Mouse (Mus musculus) forebrain, embryonic 10.5 days (tissue): ENCODE measurements at regions not wholly inside any gene's neighbourhood (a gene's known extent, or its start where the extent isn't known, plus 50 kb on each side); places are given as distances from the start of the nearest gene placed in this dataset.
A peak's percentile ranks its signal among the peaks of the same experiment; 100 is the strongest.

Source experiments
- DNase-seq: peaks from one replicate; pipeline ENCODE4 v3.0.0-alpha.2; 2017; ENCODE audit warnings: low spot score; ENCODE audit errors: extremely low spot score
- H3K27ac ChIP-seq: fragments of 300-500 bp; sonication (generic); 2 replicates; pipeline ENCODE4 v1.5.1; 2016; ENCODE audit warnings: mild to moderate bottlenecking
- H3K27me3 ChIP-seq: fragments of 300-500 bp; sonication (generic); 2 replicates; pipeline ENCODE4 v1.6.1; 2016; ENCODE audit warnings: mild to moderate bottlenecking; ENCODE audit not compliant: poor library complexity, severe bottlenecking
- H3K36me3 ChIP-seq: fragments of 300-500 bp; sonication (generic); replicated peaks from 2 replicates; pipeline ENCODE4 v1.6.1; 2016; ENCODE audit warnings: mild to moderate bottlenecking, moderate library complexity
- H3K4me1 ChIP-seq: fragments of 300-500 bp; sonication (generic); 2 replicates; pipeline ENCODE4 v1.6.1; 2016
- H3K4me3 ChIP-seq: fragments of 300-500 bp; sonication (generic); 2 replicates; pipeline ENCODE4 v1.5.1; 2016; ENCODE audit warnings: mild to moderate bottlenecking, moderate library complexity
- H3K9me3 ChIP-seq: fragments of 300-500 bp; sonication (generic); 2 replicates; pipeline ENCODE4 v1.6.1; 2016; ENCODE audit warnings: mild to moderate bottlenecking, moderate library complexity
- WGBS: fragments of 180-500 bp; shearing (Covaris S2); methylation state at CpG from one replicate; pipeline ENCODE4 v1.1.7; 2016; 5-methylcytosine and 5-hydroxymethylcytosine counted together

- Histone ChIP-seq H3K4me1 (peaks cover 19% of the 10 kb centered on the region), H3K36me3 (no peaks in the 10 kb centered on the region), H3K27me3 (no peaks in the 10 kb centered on the region), H3K4me3 (no peak overlapping the region), H3K27ac (no peak overlapping the region), H3K9me3 (no peaks in the 10 kb centered on the region)
- DNase-seq, result no peak
- 42% methylated on average over 6 of the region's 6 CpGs for WGBS
Observed at GRCm38 (mm10) chr4:100705960-100706359, 70.5 kb upstream of the Cachd1 start.

GRCm38 (mm10) chr4:100707125-100707524 is 69.3 kb upstream of the Cachd1 start:
- Histone ChIP-seq H3K4me1 (peaks cover 19% of the 10 kb centered on the region), H3K4me3 (no peak overlapping the region), H3K9me3 (no peaks in the 10 kb centered on the region), H3K27ac (no peak overlapping the region), H3K36me3 (no peaks in the 10 kb centered on the region), H3K27me3 (no peaks in the 10 kb centered on the region)
- 78% methylated on average over 6 of the region's 6 CpGs for WGBS
- no peak for DNase-seq

DNA sequence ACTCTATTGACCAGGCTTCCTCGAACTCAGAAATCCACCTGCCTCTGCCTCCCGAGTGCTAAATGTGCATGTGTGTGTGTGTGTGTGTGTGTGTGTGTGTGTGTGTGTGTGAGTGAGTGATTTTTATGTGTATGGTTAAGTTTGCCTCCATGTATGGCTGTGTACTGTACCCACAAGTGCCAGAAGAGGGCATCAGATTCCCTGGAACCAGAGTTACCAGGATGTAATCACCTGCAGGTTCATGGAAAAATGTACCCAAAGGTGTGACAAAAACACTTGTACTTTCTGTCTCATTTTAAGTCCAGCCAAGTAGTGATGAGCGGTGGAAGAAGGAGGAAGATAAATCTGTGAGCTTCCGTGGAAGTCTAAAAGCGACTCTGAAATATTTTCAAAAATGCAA is 68.2 kb upstream of the Cachd1 start:
- H3K27ac ChIP-seq, result no peak overlapping the region
- no peaks in the 10 kb centered on the region for H3K27me3 ChIP-seq
- no peak overlapping the region for H3K4me3 ChIP-seq
- 90% methylated on average over 5 of the region's 5 CpGs for WGBS
- DNase-seq, result no peak
- H3K36me3 ChIP-seq, result no peaks in the 10 kb centered on the region
- H3K9me3 ChIP-seq, result no peaks in the 10 kb centered on the region
- H3K4me1 ChIP-seq, result peaks cover 19% of the 10 kb centered on the region

DNA sequence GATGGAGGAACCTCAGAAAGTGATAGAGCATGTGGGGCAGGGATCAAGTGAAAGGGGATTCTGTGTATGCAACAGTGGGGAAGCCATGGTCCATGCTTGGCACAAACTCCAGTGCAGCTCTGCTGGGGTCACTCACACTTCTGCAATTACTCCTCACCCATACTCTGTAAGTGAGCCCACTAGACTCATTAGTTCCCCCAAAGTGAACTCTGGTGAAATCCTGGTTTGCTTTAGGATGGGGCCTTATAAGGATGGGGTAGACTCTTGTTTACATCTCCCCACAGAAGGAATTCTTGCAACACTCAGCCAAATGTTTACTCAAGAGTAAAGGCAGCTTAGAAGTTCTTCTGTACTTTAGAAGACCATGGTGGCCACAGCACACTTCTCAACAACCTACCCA is 62.2 kb upstream of the Cachd1 start:
- H3K4me1 ChIP-seq, result 0 out of 2 replicates have a peak, but pooled peaks cover 3% of the 10 kb centered on the region
- H3K36me3 ChIP-seq, result no peaks in the 10 kb centered on the region
- peaks cover 6% of the 10 kb centered on the region; the same call in 1 of the 2 replicates for H3K9me3 ChIP-seq
- H3K27me3 ChIP-seq, result no peaks in the 10 kb centered on the region
- DNase-seq, result no peak
- no peak overlapping the region for H3K27ac ChIP-seq
- no peak overlapping the region for H3K4me3 ChIP-seq

- WGBS, result 92% methylated on average over 9 of the region's 9 CpGs
Observed at GRCm38 (mm10) chr4:100717601-100718000, 58.9 kb upstream of the Cachd1 start.

DNA sequence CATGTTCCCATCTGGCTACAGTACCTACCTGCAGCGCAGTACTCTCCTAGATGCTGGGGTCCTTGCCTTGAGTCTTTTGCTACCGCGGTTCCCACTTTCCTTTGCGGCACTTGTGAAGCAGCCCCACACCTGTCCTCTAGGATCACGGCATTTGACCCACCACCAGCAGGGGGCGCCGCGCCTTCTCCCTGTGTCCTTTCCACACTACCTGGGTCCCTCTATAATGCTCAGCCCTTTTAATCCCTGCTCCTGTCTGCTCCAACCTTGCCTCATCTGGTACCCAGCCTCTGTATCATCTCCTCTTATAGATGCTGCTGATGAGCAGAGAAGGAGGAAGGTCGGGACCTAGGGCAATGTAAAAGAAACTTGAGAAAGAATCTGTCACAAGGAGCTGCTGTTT is 53.9 kb upstream of the Cachd1 start:
- Histone ChIP-seq H3K9me3 (peaks cover 6% of the 10 kb centered on the region; the same call in 1 of the 2 replicates), H3K27me3 (peaks cover 4% of the 10 kb centered on the region), H3K4me1 (peaks cover 26% of the 10 kb centered on the region), H3K4me3 (no peak overlapping the region), H3K36me3 (no peaks in the 10 kb centered on the region), H3K27ac (no peak overlapping the region)
- WGBS, result 20% methylated on average over 9 of the region's 9 CpGs
- DNase-seq, result peak; percentile 49

More at GRCm38 (mm10) chr4:100717601-100718000, 58.9 kb upstream of the Cachd1 start:
- H3K27ac ChIP-seq, result no peak overlapping the region
- no peaks in the 10 kb centered on the region for H3K36me3 ChIP-seq
- peaks cover 6% of the 10 kb centered on the region; the same call in 1 of the 2 replicates for H3K9me3 ChIP-seq
- peaks cover 8% of the 10 kb centered on the region for H3K4me1 ChIP-seq
- DNase-seq, result no peak
- H3K27me3 ChIP-seq, result no peaks in the 10 kb centered on the region
- H3K4me3 ChIP-seq, result no peak overlapping the region

GRCm38 (mm10) chr4:100723053-100723452 is 53.4 kb upstream of the Cachd1 start:
- no peak overlapping the region for H3K27ac ChIP-seq
- DNase-seq, result no peak
- 47% methylated on average over 5 of the region's 5 CpGs for WGBS
- peaks cover 28% of the 10 kb centered on the region for H3K4me1 ChIP-seq
- no peaks in the 10 kb centered on the region for H3K36me3 ChIP-seq
- H3K4me3 ChIP-seq, result no peak overlapping the region
- peaks cover 4% of the 10 kb centered on the region for H3K27me3 ChIP-seq
- peaks cover 6% of the 10 kb centered on the region; the same call in 1 of the 2 replicates for H3K9me3 ChIP-seq

DNA sequence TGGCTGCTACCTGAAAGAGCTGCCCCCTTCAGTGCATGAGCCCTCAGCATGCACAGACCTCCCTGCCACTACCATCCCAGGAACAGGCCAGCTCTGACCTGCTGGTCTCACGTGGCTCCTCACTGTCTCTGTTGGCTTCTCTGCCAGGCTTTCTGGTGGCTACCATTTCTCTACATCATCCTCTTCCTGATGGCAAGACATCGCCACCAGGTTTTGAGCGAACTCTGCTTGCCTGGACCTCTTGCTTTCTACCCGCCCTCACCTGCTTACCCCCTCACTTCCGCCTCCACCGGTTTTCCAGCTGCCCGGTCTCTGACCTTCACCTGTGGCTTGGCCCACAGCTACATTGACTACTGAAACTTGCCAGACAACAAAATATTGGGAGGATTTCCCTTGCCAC is 50.7 kb upstream of the Cachd1 start:
- Histone ChIP-seq H3K36me3 (no peaks in the 10 kb centered on the region), H3K4me1 (peaks cover 30% of the 10 kb centered on the region), H3K27me3 (peaks cover 4% of the 10 kb centered on the region), H3K4me3 (no peak overlapping the region), H3K9me3 (no peaks in the 10 kb centered on the region), H3K27ac (peak overlapping the region; percentile 48)
- WGBS, result 93% methylated on average over 7 of the region's 7 CpGs
- no peak for DNase-seq

- 62% methylated on average over 6 of the region's 6 CpGs for WGBS
- H3K27ac ChIP-seq, result no peak overlapping the region
- no peaks in the 10 kb centered on the region for H3K36me3 ChIP-seq
- H3K4me3 ChIP-seq, result no peak overlapping the region
- no peak for DNase-seq
- no peaks in the 10 kb centered on the region for H3K9me3 ChIP-seq
- peaks cover 4% of the 10 kb centered on the region for H3K27me3 ChIP-seq
- peaks cover 30% of the 10 kb centered on the region for H3K4me1 ChIP-seq
Observed at GRCm38 (mm10) chr4:100726496-100726895, 50.0 kb upstream of the Cachd1 start.
